Mouse (Mus musculus) cerebellum, adult 8-10 months (tissue): Measurements from ENCODE around the gene Ube2u.

Experiments used
- DNase-seq: peaks from one replicate; pipeline ENCODE4 v3.0.0; 2022

The Ube2u gene

GRCm38 (mm10) chr4:100553296-100553695, 74.6 kb downstream of the Ube2u start:
- DNase-seq, result no peak

GRCm38 (mm10) chr4:100588236-100589206, 109.9 kb downstream of the Ube2u start:
- peak; percentile 54 for DNase-seq

- DNase-seq, result no peak
These were observed 117.1 kb downstream of the Ube2u start for GRCm38 (mm10) chr4:100595771-100596170.

- peak; percentile 3 for DNase-seq
These were observed 118.0 kb downstream of the Ube2u start for GRCm38 (mm10) chr4:100596630-100597029.

- DNase-seq, result no peak
These were observed 118.4 kb downstream of the Ube2u start for GRCm38 (mm10) chr4:100597049-100597448.
